Mouse (Mus musculus) lung, postnatal 4 days (tissue): ENCODE data around the gene Stard3.

Experiments used
- DNase-seq, 2 experiments: peaks; one replicate each; pipeline ENCODE4 v3.0.0; 2021

The Stard3 gene

GRCm38 (mm10) chr11:98348083-98348961 lies 9.8 kb upstream of the Stard3 start, which contains the start of gene Ppp1r1b:
Gene Ppp1r1b, plus strand, starts transcription at chr11:98348404.
- peak; percentile 54 to 61 for DNase-seq

- DNase-seq: no peak
These were observed 8.9 kb upstream of the Stard3 start for GRCm38 (mm10) chr11:98349308-98349707.

GRCm38 (mm10) chr11:98352272-98352990 lies 5.7 kb upstream of the Stard3 start:
- DNase-seq: peak in 1 of 2 experiments; percentile 45

GRCm38 (mm10) chr11:98353651-98354211 lies 4.4 kb upstream of the Stard3 start:
- DNase-seq: peak in 1 of 2 experiments; percentile 74

- DNase-seq: no peak
These were observed 3.7 kb upstream of the Stard3 start for GRCm38 (mm10) chr11:98354445-98354844.

GRCm38 (mm10) chr11:98355732-98356299 lies 2.4 kb upstream of the Stard3 start:
- DNase-seq: peak in 1 of 2 experiments; percentile 69

- no peak for DNase-seq
These were observed 1.4 kb upstream of the Stard3 start for GRCm38 (mm10) chr11:98356625-98357394.

GRCm38 (mm10) chr11:98357396-98358160 lies 590 bp upstream of the Stard3 start:
- DNase-seq: peak in 1 of 2 experiments; percentile 57

- peak in 1 of 2 experiments; percentile 38 for DNase-seq
These were observed 2.8 kb downstream of the Stard3 start for GRCm38 (mm10) chr11:98360866-98361521.

GRCm38 (mm10) chr11:98363817-98364216 lies 5.6 kb downstream of the Stard3 start:
- no peak for DNase-seq

- no peak for DNase-seq
These were observed 6.2 kb downstream of the Stard3 start for GRCm38 (mm10) chr11:98364410-98364809.

GRCm38 (mm10) chr11:98366290-98366689 lies 8.1 kb downstream of the Stard3 start:
- DNase-seq: no peak

- DNase-seq: no peak
These were observed 9.1 kb downstream of the Stard3 start for GRCm38 (mm10) chr11:98367171-98367862.

GRCm38 (mm10) chr11:98367863-98368186 lies 9.7 kb downstream of the Stard3 start:
- no peak for DNase-seq

- no peak for DNase-seq
These were observed 11.2 kb downstream of the Stard3 start for GRCm38 (mm10) chr11:98369337-98369736.

GRCm38 (mm10) chr11:98370588-98370987 lies 12.4 kb downstream of the Stard3 start:
- DNase-seq: no peak

GRCm38 (mm10) chr11:98371556-98372240 lies 13.5 kb downstream of the Stard3 start:
- DNase-seq: no peak

GRCm38 (mm10) chr11:98372406-98372805 lies 14.2 kb downstream of the Stard3 start:
- DNase-seq: peak in 1 of 2 experiments; percentile 72

GRCm38 (mm10) chr11:98373244-98373643 lies 15.1 kb downstream of the Stard3 start:
- no peak for DNase-seq

GRCm38 (mm10) chr11:98374266-98374665 lies 16.1 kb downstream of the Stard3 start:
- no peak for DNase-seq
